Mouse (Mus musculus): ENCODE measurements around the gene Pdap1. TPM values are rescaled to one million over a fixed set of nuclear protein-coding genes. Genes with fewer than 3 reads are reported as not detected.

Pdap1 gene
- polyA plus RNA-seq (2012; rRNA removed), result 116 and 119 TPM in 2 replicates

GRCm38 (mm10) chr5:145139571-145140519 lies at the start of gene Pdap1, which contains the start of gene Bud31:
Gene Pdap1, minus strand, starts transcription at chr5:145140238.
Gene Bud31, plus strand, starts transcription at chr5:145140362.

GRCm38 (mm10) chr5:145166536-145167305 lies 26.7 kb upstream of the Pdap1 start, which contains the start of the genes Ptcd1 and Cpsf4:
Gene Ptcd1, minus strand, starts transcription at chr5:145167108.
Gene Cpsf4, plus strand, starts transcription at chr5:145167213.

GRCm38 (mm10) chr5:145114071-145114605 lies 25.9 kb downstream of the Pdap1 start, which contains the start of gene Arpc1b:
Gene Arpc1b, plus strand, starts transcription at chr5:145114215.

GRCm38 (mm10) chr5:145083632-145084451 lies 56.2 kb downstream of the Pdap1 start, which contains the start of the genes Arpc1a and Kpna7:
Gene Arpc1a, plus strand, starts transcription at chr5:145083830.
Gene Kpna7, minus strand, starts transcription at chr5:145084030.

Other genes starting within 250 kb of the Pdap1 start
- 49.0 and 53.6 TPM in 2 replicates for gene Smurf1, start 174.4 kb downstream of the Pdap1 start, polyA plus RNA-seq (2012; rRNA removed)
- gene Gm4871, start 107.5 kb downstream of the Pdap1 start, polyA plus RNA-seq (2012; rRNA removed), result not detected in 2 replicates
- gene 1700018F24Rik, start 97.2 kb downstream of the Pdap1 start, polyA plus RNA-seq (2012; rRNA removed), result not detected in 2 replicates
- gene Arpc1a, start 56.4 kb downstream of the Pdap1 start, polyA plus RNA-seq (2012; rRNA removed), result 265 and 275 TPM in 2 replicates
- 0.07 TPM in 1 of 2 replicates, not detected in the other for gene Kpna7, start 56.2 kb downstream of the Pdap1 start, polyA plus RNA-seq (2012; rRNA removed)
- gene Arpc1b, start 26.0 kb downstream of the Pdap1 start, polyA plus RNA-seq (2012; rRNA removed), result 66.6 and 73.3 TPM in 2 replicates
- 130 and 142 TPM in 2 replicates for gene Bud31, start 124 bp upstream of the Pdap1 start, polyA plus RNA-seq (2012; rRNA removed)
- gene Ptcd1, start 26.9 kb upstream of the Pdap1 start, polyA plus RNA-seq (2012; rRNA removed), result 20.2 and 20.8 TPM in 2 replicates
- 76.1 and 81.7 TPM in 2 replicates for gene Cpsf4, start 27.0 kb upstream of the Pdap1 start, polyA plus RNA-seq (2012; rRNA removed)
- gene Atp5j2, start 51.8 kb upstream of the Pdap1 start, polyA plus RNA-seq (2012; rRNA removed), result 315 and 348 TPM in 2 replicates
- gene Zkscan14, start 61.6 kb upstream of the Pdap1 start, polyA plus RNA-seq (2012; rRNA removed), result 6.3 and 6.5 TPM in 2 replicates
- 10.2 and 10.4 TPM in 2 replicates for gene Zkscan5, start 64.3 kb upstream of the Pdap1 start, polyA plus RNA-seq (2012; rRNA removed)
- gene Zfp655, start 91.5 kb upstream of the Pdap1 start, polyA plus RNA-seq (2012; rRNA removed), result 17.8 and 18.6 TPM in 2 replicates
- gene Zscan25, start 140.3 kb upstream of the Pdap1 start, polyA plus RNA-seq (2012; rRNA removed), result 15.4 and 17.4 TPM in 2 replicates
- gene Cyp3a57, start 205.0 kb upstream of the Pdap1 start, polyA plus RNA-seq (2012; rRNA removed), result 0.03 and 0.04 TPM in 2 replicates

All from central nervous system, embryonic 18 days (tissue).